Mouse (Mus musculus): ENCODE results near the gene Sbk2.
"Not testable (repeated sequence)": the region's sequence is repeated elsewhere in the genome, so short reads cannot be mapped to it uniquely, and the experiment has no call there.

The Sbk2 gene

DNA sequence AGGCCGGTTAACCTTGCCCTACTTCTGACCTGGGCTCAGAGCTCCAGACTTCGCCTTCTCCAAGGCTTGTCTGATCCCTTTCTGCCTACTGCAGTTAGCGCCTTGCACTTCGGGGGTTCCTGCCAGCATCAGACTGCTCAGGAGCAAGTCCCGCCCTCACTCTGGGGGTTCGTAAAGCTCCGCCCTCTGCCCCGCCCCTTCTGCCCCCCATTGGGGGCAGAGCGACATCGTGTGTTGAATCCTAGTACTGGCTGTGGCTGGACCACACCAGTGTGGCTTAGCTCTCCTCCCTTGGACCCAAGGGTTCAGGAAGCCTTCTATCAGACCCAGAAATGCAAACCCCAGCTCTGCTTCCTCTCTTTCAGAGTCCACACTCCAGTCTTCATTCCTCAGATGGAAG is at the start of gene Sbk2:
TSS of gene Sbk2 (minus strand) at position 135 of the 400 bp plus-strand sequence.
- peak; percentile 87 to 90 for DNase-seq

DNA sequence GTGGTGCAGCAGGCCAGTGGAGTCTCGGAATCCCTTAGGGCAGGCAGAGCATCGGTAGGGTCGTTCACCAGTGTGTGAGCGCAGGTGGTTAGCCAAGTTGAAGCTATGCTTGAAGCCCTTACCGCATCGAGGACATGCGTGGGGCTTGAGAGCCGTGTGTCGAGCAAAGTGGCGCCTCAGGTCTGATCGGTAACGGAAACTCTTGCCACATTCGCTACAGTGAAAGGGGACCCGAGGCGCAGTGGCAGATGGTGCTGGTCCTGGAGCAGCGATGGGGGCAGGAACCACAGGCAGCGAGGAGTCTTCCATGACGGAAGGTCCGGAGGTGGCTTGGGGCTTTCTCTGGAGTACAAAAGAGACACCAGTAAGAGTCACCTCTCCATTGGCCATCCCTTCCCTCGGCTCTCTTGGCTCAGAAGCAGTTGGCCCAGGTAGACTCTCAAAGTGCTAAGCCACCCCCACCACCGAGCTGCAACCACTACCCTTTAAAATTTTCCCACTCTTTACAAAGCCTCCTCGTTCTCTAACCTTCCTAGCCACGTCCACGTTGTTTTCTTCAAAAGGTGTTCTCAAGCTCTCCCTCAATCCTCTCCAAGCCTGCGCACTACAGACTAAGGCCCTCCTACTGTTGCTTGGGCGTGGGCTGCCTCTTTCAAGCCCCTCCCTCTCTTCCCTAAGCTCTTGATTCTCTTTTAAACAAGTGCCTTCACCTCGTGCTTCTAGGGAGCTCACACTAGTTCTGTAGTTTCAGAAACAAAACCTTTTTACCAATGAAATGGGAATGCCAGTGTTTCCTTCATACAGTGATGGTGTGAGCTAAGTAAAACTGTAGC is 48.7 kb upstream of the Sbk2 start:
- DNase-seq, result peak in 1 of 2 experiments; percentile 41

- DNase-seq, result no peak
These were observed 44.0 kb upstream of the Sbk2 start for GRCm38 (mm10) chr7:5008229-5008628.

DNA sequence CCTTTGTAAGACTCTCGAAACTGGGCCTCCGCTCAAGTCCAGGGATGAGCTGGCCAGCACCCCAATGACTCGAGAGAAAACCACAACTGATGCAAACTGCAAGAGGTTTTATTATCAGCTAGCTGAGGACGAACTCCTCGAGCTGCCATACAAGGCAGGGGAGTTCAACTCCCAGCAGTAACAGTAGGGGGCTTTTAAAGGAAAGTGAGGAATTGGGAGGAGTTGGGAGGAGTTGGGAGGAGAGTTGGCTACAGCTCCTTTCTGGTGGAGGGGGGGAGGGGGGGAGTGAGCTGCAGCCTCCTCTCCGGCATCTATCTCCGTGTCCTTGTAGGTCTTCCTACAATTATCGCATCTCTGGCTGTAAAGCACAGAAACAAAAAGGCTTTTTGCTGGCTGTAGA is 38.7 kb upstream of the Sbk2 start:
- not testable (repeated sequence) for DNase-seq

- peak in 1 of 2 experiments; percentile 46 for DNase-seq
These were observed 35.7 kb upstream of the Sbk2 start for GRCm38 (mm10) chr7:4999876-5000275.

DNA sequence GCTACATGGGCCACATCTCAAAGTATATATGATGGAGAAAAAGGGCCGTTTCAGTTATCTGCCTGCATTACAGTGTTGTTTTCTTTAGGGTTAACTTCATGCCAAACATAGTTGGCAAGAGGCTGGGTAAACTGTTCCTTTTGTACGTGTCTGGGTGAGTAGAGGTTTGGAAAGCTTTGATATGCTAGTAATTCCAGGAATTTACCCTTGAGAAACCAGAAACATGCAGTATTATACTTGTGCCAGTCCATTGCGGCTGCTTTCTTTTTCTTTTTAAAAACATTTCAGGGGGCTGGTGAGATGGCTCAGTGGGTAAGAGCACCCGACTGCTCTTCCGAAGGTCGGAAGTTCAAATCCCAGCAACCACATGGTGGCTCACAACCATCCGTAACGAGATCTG is 32.7 kb upstream of the Sbk2 start:
- DNase-seq, result no peak

GRCm38 (mm10) chr7:4996003-4996895 is 32.0 kb upstream of the Sbk2 start, which contains the start of gene Zfp579:
Gene Zfp579, minus strand, starts transcription at chr7:4996158.
- peak; percentile 94 to 96 for DNase-seq

DNA sequence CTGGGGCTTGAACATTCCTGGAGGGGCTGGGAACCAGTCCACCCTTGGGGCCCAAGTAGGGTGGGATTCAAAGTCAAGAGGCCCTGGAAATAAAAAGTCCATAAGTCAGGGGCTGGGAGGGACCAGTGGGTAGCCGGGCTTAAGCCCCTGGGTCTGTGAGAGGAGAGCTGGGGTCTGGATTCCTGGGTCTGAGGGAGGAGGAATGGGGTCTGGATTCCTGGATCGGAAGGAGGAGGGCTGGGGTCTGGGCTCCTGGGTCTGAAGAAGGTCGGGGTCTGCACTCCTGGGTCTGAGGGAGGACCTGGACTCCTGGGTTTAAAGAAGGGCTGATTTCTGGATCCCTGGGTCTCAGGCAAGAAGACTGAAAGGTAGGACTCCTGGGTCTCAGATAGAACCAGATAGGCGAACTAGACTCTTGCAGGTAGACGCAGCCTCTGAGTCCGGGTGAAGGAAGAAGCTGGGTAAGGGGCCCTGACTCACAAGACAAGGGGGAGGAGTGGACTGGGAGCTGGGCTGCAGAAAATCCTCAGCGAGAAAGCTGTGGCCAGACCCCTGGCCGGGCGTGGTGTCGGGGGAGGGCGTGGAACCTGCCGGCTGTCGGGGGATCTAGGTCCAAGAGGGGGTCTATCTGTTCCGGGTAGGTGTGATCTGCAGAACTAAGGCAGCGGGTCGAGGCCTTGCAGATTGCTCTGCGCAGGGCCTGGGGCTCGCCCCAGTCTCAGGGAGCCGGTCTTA is 31.2 kb upstream of the Sbk2 start:
- DNase-seq, result no peak

GRCm38 (mm10) chr7:4993999-4994788 is 30.0 kb upstream of the Sbk2 start:
- no peak for DNase-seq

DNA sequence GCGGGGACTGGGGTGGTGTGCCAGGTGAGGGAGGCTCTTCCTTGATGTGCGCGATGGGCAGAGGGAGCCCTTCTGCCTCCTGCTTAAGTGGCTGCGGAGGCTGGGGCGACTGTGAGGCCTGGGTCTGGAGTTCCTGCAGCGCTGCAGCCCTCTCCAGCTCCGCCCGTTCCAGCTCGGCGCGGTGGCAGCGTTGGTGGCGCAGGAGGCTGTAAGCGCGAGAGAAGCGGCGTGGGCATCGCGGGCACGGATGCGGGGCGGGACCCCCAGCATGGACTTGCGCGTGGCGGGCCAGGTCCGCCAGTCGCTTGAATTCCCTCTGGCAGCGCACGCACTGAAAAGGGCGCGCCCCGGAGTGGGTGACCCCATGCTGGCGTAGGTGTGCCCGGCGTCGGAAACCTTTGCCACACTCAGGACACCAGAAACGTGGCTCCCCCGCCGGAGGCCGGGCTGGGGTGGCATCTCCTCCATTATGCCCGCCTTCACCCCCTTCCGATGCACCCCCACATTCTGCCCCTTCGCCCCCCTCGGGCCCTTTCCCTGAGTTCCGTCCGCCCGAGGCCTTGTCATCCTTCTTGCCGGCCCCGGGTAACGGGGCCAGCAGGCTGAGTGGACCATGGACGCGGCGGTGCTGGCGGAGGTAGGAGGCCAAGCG is 29.3 kb upstream of the Sbk2 start:
- no peak for DNase-seq

- DNase-seq, result peak in 1 of 2 experiments; percentile 42
These were observed 24.0 kb upstream of the Sbk2 start for GRCm38 (mm10) chr7:4988250-4988649.

DNA sequence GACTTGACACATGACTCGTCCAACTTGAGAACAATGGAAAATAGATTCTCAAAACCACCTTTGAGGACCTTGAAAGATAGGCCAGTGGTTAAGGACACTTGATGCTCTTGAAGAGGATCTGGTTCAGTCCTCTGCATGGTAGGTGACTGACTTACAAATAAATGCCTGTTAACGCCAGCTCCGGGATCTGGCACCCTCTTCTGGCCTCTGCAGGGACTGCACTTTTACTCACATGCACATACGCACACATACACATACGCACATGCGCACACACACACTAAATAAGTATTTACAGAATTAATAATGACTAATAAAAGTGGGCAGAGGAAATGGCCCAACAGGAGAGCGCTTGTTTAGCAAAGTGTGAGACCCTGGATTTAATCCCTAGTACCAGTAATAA is 12.6 kb upstream of the Sbk2 start:
- no peak for DNase-seq

- DNase-seq, result no peak
These were observed 11.2 kb upstream of the Sbk2 start for GRCm38 (mm10) chr7:4975455-4975854.

DNA sequence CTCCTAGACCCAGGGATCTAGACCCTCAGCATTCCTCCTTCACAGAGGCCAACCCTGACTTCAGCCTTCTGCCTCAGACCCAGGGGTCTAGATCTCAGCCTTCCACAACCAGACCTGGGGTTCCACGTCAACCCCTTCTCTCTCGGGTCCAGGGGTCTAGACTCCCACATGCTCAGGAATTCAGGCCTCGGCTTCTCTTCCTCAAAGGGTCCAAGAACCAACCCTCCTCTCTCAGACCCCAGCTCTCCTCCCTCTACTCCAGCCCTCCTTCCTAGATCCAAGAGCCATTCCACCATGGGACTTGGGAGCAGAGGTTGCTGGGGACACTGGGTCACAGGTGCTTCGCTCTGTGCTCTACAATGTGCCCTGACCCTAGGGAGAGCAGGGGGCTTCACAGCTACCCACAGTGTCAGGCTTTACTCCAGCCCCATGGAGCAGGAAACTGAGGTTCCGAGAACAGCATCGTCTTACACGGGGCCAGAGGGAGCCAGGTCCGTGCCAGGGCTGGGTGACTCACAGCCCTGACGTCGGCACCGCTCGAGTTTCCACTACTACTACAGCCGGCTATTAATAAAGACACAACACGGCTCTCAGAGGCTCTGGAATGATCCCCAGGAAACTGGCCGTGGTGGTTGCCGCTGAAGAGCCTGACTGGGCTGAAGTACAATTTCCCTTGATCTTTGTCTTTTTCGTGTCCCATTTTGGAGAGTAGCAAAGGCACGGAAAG is 8.3 kb upstream of the Sbk2 start:
- peak; percentile 60 to 77 for DNase-seq

GRCm38 (mm10) chr7:4971710-4972109 is 7.5 kb upstream of the Sbk2 start:
- peak; percentile 50 to 75 for DNase-seq

- DNase-seq, result no peak
These were observed 6.9 kb upstream of the Sbk2 start, which contains the start of gene Sbk3 for GRCm38 (mm10) chr7:4971068-4971467. Gene Sbk3, minus strand, starts transcription at chr7:4971168.

DNA sequence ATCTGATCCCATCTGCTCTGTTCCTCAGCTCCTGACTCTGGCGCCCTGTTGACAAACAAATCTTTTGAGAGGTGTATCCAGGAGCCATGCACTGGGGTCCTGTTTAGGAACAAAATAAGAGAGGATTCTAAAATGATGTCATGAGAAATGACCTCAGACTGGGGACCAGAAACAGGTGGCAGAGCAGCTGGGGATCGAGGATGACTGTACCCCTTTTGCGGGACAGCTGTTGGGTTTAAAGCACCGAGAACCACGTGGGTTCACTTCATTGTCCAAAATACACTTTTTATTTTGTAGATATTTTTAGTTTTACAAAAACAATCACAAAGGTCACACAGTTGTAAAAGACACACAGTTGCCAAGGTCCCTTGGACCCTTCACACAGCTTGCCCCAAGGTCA is 782 bp upstream of the Sbk2 start:
- DNase-seq, result no peak

DNA sequence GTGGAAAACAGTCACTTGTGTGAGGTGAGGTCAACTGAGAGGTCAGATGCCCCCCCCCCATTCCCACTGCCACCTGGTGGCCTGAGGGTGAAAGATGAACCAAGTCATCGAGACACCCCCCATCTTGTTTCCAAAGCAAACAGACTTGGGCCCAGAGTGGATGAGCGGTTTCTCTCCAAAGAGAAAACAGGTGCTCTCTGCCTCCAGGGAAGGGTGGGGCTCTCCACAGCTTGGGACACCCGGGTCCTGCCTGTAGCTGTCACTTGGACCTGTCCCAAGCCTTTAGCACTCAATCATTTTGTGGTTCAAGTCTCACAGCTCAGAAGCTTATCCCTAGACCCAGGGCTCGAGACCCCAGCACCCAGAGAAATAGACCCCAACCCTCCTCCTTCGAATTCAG is 679 bp downstream of the Sbk2 start:
- no peak for DNase-seq

- DNase-seq, result no peak
These were observed 6.8 kb downstream of the Sbk2 start for GRCm38 (mm10) chr7:4957361-4957760.

DNA sequence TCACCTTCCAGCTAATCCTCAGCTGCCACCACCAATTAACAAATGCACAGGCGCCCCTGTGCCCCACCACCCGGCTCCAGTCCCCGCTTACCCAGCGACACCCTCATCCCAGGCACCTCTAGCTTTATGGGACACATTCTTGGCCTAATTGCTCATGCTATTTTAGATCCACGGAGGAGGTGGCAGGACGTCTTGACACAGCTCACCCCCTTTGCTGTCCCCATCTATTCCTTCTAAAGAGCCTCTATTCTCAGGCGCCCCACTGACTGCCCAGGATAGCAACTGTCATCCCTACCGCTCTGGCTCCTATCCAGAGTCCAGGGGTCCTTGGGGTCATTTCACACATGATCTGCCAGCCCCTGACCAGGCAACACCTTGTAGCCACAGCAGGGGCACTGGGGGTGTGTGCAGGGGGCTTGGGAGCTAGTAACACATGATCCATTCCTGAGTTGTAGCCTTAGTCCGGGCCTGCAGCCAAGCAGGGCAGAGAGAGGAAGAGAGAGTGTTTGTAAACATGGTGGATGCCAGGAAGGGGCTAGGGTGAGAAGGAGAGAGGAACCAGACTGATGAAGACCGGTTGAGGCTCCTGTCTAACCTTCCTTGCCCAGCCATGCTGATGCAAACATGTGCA is 10.3 kb downstream of the Sbk2 start:
- DNase-seq, result peak; percentile 51 to 78
